Mouse (Mus musculus): ENCODE data around the gene Fbxo44. TPM values are rescaled to one million over a fixed set of nuclear protein-coding genes. Genes with fewer than 3 reads are reported as not detected.
"Not testable (repeated sequence)": the region's sequence is repeated elsewhere in the genome, so short reads cannot be mapped to it uniquely, and the experiment has no call there.

Gene Fbxo44
- polyA plus RNA-seq, 1 experiment from 2014 or later: 104 TPM

GRCm38 (mm10) chr4:148122694-148123066 lies 37.6 kb downstream of the Fbxo44 start:
- H3K4me1 ChIP-seq: peaks cover 30% of the 10 kb centered on the region

GRCm38 (mm10) chr4:148121982-148122693 lies 38.1 kb downstream of the Fbxo44 start:
- Histone ChIP-seq H3K4me3 (replicated peaks) (no peak overlapping the region), H3K36me3 (no peaks in the 10 kb centered on the region), H3K4me2 (no peak overlapping the region), H3K4me1 (peaks cover 30% of the 10 kb centered on the region), H3K9ac (replicated peaks) (no peak overlapping the region), H3K27me3 (replicated peaks) (no peaks in the 10 kb centered on the region), H3K9me3 (replicated peaks) (no peaks in the 10 kb centered on the region), H3K27ac (replicated peaks) (peak overlapping the region; percentile 81)
- WGBS: 15% methylated on average over 6 of the region's 6 CpGs
- ATAC-seq (ENCODE audit: low FRiP score): peak; percentile 61

More at GRCm38 (mm10) chr4:148122694-148123066, 37.6 kb downstream of the Fbxo44 start:
- Histone ChIP-seq H3K4me2 (no peak overlapping the region), H3K4me3 (replicated peaks) (no peak overlapping the region), H3K9ac (replicated peaks) (no peak overlapping the region), H3K36me3 (no peaks in the 10 kb centered on the region), H3K9me3 (replicated peaks) (no peaks in the 10 kb centered on the region), H3K27ac (replicated peaks) (peak overlapping the region; percentile 81), H3K27me3 (replicated peaks) (no peaks in the 10 kb centered on the region)
- no peak for ATAC-seq (ENCODE audit: low FRiP score)
- 50% methylated on average over 3 of the region's 3 CpGs for WGBS

- H3K36me3 ChIP-seq: no peaks in the 10 kb centered on the region
- H3K4me2 ChIP-seq: no peak overlapping the region
- no peak overlapping the region for H3K4me3 ChIP-seq (replicated peaks)
- peaks cover 24% of the 10 kb centered on the region for H3K4me1 ChIP-seq
- WGBS: 66% methylated on average over 4 of the region's 4 CpGs
- H3K9ac ChIP-seq (replicated peaks): no peak overlapping the region
- peak overlapping the region; percentile 81 for H3K27ac ChIP-seq (replicated peaks)
- no peaks in the 10 kb centered on the region for H3K27me3 ChIP-seq (replicated peaks)
- ATAC-seq (ENCODE audit: low FRiP score): peak; percentile 57
- H3K9me3 ChIP-seq (replicated peaks): no peaks in the 10 kb centered on the region
Observed at GRCm38 (mm10) chr4:148121362-148121761, 38.9 kb downstream of the Fbxo44 start.

GRCm38 (mm10) chr4:148120555-148120954 lies 39.7 kb downstream of the Fbxo44 start:
- H3K9me3 ChIP-seq (replicated peaks): no peaks in the 10 kb centered on the region
- H3K27me3 ChIP-seq (replicated peaks): no peaks in the 10 kb centered on the region
- WGBS: 73% methylated on average over 9 of the region's 9 CpGs
- no peak for ATAC-seq (ENCODE audit: low FRiP score)
- no peaks in the 10 kb centered on the region for H3K36me3 ChIP-seq
- no peak overlapping the region for H3K9ac ChIP-seq (replicated peaks)
- H3K27ac ChIP-seq (replicated peaks): peak overlapping the region; percentile 81
- no peak overlapping the region for H3K4me2 ChIP-seq
- H3K4me3 ChIP-seq (replicated peaks): no peak overlapping the region
- H3K4me1 ChIP-seq: peaks cover 26% of the 10 kb centered on the region

- H3K27me3 ChIP-seq (replicated peaks); H3K27ac ChIP-seq (replicated peaks); H3K4me2 ChIP-seq; ATAC-seq (ENCODE audit: low FRiP score); H3K9ac ChIP-seq (replicated peaks); H3K4me3 ChIP-seq (replicated peaks); H3K9me3 ChIP-seq (replicated peaks); H3K36me3 ChIP-seq: not testable (repeated sequence)
- 91% methylated on average over 9 of the region's 9 CpGs for WGBS
- H3K4me1 ChIP-seq: peaks cover 34% of the 10 kb centered on the region
Observed at GRCm38 (mm10) chr4:148119578-148119977, 40.7 kb downstream of the Fbxo44 start.

- Histone ChIP-seq H3K9me3 (replicated peaks) (no peaks in the 10 kb centered on the region), H3K27me3 (replicated peaks) (no peaks in the 10 kb centered on the region), H3K36me3 (peaks cover 8% of the 10 kb centered on the region), H3K27ac (replicated peaks) (no peak overlapping the region), H3K4me2 (no peak overlapping the region), H3K4me1 (peaks cover 29% of the 10 kb centered on the region), H3K4me3 (replicated peaks) (no peak overlapping the region), H3K9ac (replicated peaks) (no peak overlapping the region)
- no peak for ATAC-seq (ENCODE audit: low FRiP score)
- WGBS: 74% methylated on average over 4 of the region's 4 CpGs
Observed at GRCm38 (mm10) chr4:148117392-148117791, 42.9 kb downstream of the Fbxo44 start.

- no peak overlapping the region for H3K27ac ChIP-seq (replicated peaks)
- WGBS: 80% methylated on average over 4 of the region's 4 CpGs
- no peak overlapping the region for H3K9ac ChIP-seq (replicated peaks)
- peaks cover 8% of the 10 kb centered on the region for H3K36me3 ChIP-seq
- H3K4me3 ChIP-seq (replicated peaks): no peak overlapping the region
- no peaks in the 10 kb centered on the region for H3K27me3 ChIP-seq (replicated peaks)
- no peak overlapping the region for H3K4me2 ChIP-seq
- peaks cover 21% of the 10 kb centered on the region for H3K4me1 ChIP-seq
- no peaks in the 10 kb centered on the region for H3K9me3 ChIP-seq (replicated peaks)
- no peak for ATAC-seq (ENCODE audit: low FRiP score)
Observed at GRCm38 (mm10) chr4:148116657-148117056, 43.6 kb downstream of the Fbxo44 start.

- no peak overlapping the region for H3K4me3 ChIP-seq (replicated peaks)
- H3K4me2 ChIP-seq: 0 out of 2 replicates have a peak overlapping the region, but pooled peaks have one; percentile 40
- H3K9me3 ChIP-seq (replicated peaks): no peaks in the 10 kb centered on the region
- peak overlapping the region; percentile 49 for H3K27ac ChIP-seq (replicated peaks)
- WGBS: 13% methylated on average over 15 of the region's 15 CpGs
- peaks cover 10% of the 10 kb centered on the region for H3K4me1 ChIP-seq
- ATAC-seq (ENCODE audit: low FRiP score): peak; percentile 2; the same call in 1 of the 2 replicates
- H3K9ac ChIP-seq (replicated peaks): 0 out of 2 replicates have a peak overlapping the region, but pooled peaks have one; percentile 11
- no peaks in the 10 kb centered on the region for H3K27me3 ChIP-seq (replicated peaks)
- H3K36me3 ChIP-seq: peaks cover 8% of the 10 kb centered on the region
Observed at GRCm38 (mm10) chr4:148115467-148115866, 44.8 kb downstream of the Fbxo44 start.

- Histone ChIP-seq H3K4me2 (peak overlapping the region; percentile 40), H3K27ac (replicated peaks) (peak overlapping the region; percentile 49), H3K9me3 (replicated peaks) (no peaks in the 10 kb centered on the region), H3K4me1 (peaks cover 10% of the 10 kb centered on the region), H3K36me3 (peaks cover 11% of the 10 kb centered on the region), H3K4me3 (replicated peaks) (no peak overlapping the region), H3K27me3 (replicated peaks) (no peaks in the 10 kb centered on the region), H3K9ac (replicated peaks) (no peak overlapping the region)
- peak; percentile 73 for ATAC-seq (ENCODE audit: low FRiP score)
- WGBS: 3% methylated on average over 15 of the region's 15 CpGs
Observed at GRCm38 (mm10) chr4:148114758-148115391, 45.4 kb downstream of the Fbxo44 start.

GRCm38 (mm10) chr4:148112519-148112918 lies 47.8 kb downstream of the Fbxo44 start:
- no peak overlapping the region for H3K27ac ChIP-seq (replicated peaks)
- H3K4me1 ChIP-seq: peaks cover 22% of the 10 kb centered on the region
- H3K27me3 ChIP-seq (replicated peaks): no peaks in the 10 kb centered on the region
- no peak overlapping the region for H3K4me2 ChIP-seq
- no peak for ATAC-seq (ENCODE audit: low FRiP score)
- no peak overlapping the region for H3K9ac ChIP-seq (replicated peaks)
- H3K36me3 ChIP-seq: peaks cover 11% of the 10 kb centered on the region
- no peak overlapping the region for H3K4me3 ChIP-seq (replicated peaks)
- H3K9me3 ChIP-seq (replicated peaks): no peaks in the 10 kb centered on the region
- WGBS: 84% methylated on average over 12 of the region's 12 CpGs

GRCm38 (mm10) chr4:148109215-148109614 lies 51.1 kb downstream of the Fbxo44 start:
- no peak overlapping the region for H3K4me3 ChIP-seq (replicated peaks)
- H3K27ac ChIP-seq (replicated peaks): no peak overlapping the region
- H3K9ac ChIP-seq (replicated peaks): no peak overlapping the region
- H3K4me2 ChIP-seq: no peak overlapping the region
- H3K36me3 ChIP-seq: peaks cover 11% of the 10 kb centered on the region
- ATAC-seq (ENCODE audit: low FRiP score): no peak
- peaks cover 14% of the 10 kb centered on the region for H3K4me1 ChIP-seq
- H3K27me3 ChIP-seq (replicated peaks): no peaks in the 10 kb centered on the region
- H3K9me3 ChIP-seq (replicated peaks): no peaks in the 10 kb centered on the region
- 94% methylated on average over 5 of the region's 5 CpGs for WGBS

GRCm38 (mm10) chr4:148108565-148109100 lies 51.6 kb downstream of the Fbxo44 start:
- peaks cover 14% of the 10 kb centered on the region for H3K4me1 ChIP-seq
- no peak overlapping the region for H3K9ac ChIP-seq (replicated peaks)
- H3K9me3 ChIP-seq (replicated peaks): no peaks in the 10 kb centered on the region
- ATAC-seq (ENCODE audit: low FRiP score): no peak
- 53% methylated on average over 7 of the region's 7 CpGs for WGBS
- H3K4me2 ChIP-seq: no peak overlapping the region
- no peak overlapping the region for H3K27ac ChIP-seq (replicated peaks)
- H3K27me3 ChIP-seq (replicated peaks): no peaks in the 10 kb centered on the region
- no peak overlapping the region for H3K4me3 ChIP-seq (replicated peaks)
- peaks cover 11% of the 10 kb centered on the region; the same call in 1 of the 2 replicates for H3K36me3 ChIP-seq
